Mouse (Mus musculus) inflammation-experienced regulatory T-cells, adult 16 weeks (primary cell): ENCODE data around the gene Ppp1r14b. TPM values are rescaled to one million over a fixed set of nuclear protein-coding genes. Genes with fewer than 3 reads are reported as not detected.

Source experiments
- polyA plus RNA-seq: library from polyadenylated mRNA; unstranded; fragments of 100-300 nt; shearing (Covaris generic); gene quantifications from one replicate; pipeline ENCODE4 v1.2.1, GENCODE M21; 2017

Gene Ppp1r14b
- 32.1 TPM for polyA plus RNA-seq

DNA sequence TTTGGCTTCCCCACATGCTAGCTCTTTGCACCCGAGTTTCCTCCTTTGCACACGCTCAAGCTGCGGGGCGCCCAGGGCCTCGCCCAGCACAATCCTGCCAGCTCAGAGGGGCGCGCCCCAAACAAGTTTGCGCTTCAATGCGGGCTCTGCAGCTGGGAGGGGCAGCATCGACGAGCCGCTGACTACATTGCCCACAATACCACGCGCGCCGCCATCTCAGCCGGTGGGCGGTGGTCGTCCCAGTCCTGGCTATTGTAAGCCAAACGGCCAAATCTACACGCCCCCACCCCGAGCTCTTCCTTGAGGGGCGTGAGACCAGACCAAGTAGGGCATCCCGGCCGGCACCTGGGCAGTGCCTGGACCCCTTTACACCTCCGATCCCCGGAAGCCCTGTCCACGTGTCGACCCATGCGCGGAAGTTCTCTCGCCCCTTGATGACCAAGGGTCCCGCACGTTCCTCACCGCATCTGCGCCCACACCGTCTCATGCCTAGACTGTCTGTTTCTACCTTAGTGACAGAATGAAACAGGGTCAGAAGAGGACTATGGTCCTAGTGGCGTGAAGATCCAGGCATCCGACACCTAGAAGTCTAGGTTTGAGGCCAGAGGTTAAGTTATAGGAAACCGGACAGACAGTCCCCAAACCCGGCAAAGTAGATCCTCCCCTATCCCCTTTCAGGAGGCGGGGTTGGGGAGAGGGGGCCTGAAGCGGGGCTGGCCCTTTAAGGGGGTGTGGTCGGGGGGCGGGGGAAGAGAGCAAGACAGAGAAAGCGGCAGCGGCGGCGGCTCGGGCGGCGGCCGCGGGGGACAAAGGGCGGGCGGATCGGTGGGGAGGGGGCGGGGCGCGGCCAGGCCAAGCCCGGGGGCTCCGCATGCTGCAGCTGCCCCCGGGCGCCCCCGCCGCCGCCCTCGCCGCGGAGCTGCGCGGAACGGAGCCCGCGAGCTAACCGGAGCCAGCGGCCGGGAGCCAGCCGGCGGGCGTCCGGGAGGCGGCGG, at the start of gene Ppp1r14b:
Ppp1r14b (plus strand) TSS at position 758 of the 995 bp plus-strand sequence.

DNA sequence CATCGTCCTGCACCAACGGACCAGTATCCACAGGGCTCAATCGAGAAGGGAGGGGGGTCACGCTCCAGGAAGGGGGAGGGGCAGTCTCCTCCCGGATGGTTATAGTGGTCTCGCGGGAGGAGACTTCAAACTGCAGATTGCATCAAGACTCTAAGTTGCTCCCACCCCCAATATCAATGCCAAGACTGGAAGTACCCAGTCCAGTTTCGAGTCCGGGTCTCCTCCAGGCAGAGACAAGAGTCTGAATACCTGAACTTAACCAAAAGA, 49.5 kb upstream of the Ppp1r14b start, which contains the start of gene Catsperz:
Catsperz (minus strand) TSS at position 74 of the 267 bp plus-strand sequence.

DNA sequence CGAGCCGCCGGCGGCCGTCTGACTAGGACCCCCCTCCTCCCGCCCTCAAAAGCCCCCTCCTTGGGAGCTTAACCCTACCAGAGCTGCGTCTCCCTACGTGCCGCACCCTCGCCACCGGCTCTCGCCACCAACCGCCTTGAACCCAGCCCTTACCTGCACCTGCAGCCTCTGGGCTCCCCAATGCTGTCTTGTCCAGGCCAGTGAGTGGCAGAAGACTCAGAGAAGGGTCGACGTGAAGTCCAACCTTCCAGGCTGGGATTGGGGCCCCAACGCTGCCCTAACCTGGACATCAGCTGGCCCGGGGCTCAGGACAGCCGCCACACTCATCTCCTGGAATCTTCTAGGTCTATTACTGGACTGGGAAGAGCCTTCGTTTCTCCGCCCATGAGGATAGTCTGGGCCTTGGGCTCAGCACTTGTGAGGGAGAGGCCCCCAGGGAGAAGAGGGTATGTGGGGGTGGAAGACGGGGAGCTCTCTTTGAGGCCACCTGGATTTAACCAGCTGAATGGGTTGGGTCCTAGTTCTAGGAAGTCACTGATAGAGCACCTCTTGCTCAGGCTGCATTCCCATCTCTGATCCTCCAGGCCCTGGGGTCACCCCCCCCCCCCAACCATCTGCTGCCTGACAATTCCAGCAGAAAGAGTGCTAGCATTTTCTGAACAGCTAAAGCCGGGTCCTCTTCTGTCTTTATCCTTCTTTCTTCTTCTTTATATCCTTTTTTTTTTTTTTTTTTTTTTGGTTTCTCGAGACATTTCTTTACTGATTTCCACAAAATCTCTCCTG, 40.4 kb upstream of the Ppp1r14b start, which contains the start of gene Kcnk4:
Kcnk4 (minus strand) TSS at position 321 of the 783 bp plus-strand sequence.

DNA sequence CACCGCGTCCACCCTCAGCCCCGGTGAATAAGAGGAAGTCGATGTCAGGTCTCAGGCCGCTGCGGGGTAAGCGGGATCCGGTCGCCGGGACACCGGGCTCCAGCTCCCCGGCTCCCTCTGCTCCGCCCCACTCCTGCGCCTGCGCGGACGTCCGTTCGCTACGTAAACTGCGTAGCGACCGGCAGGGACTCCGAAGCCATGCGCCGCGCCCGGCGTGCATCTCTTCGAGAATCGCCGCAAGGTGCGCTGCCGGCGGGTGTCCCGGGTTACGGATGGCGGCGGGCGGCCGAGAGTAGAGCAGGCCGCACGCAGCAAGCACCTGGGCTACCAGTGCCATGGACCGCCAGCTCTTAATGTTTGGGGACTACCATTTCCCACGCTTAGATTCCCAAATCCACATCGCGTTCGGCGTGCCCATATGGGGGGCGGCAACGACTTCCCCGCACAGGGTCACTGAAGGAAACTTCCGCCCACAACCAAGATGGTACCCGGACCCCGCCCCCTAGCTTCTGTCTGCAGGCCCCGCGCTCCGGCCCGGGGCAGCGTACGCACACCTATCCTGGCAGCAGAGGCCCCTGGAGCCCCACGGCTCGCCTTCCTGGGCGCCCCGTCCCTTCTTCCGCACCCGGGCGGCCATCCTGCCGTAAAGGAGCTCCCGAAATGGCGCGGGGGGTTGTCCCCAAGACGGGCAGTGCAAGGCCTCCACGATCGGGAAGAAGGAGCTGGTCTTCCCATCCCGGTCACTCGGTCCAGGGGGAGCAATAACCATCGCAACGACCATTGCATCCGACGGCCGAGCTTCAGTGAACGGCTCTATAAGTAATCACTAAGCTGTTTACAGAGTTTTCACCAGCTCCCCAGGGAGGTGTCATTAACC, 33.2 kb upstream of the Ppp1r14b start, which contains the start of gene Bad:
Bad (plus strand) TSS at position 490 of the 877 bp plus-strand sequence.

DNA sequence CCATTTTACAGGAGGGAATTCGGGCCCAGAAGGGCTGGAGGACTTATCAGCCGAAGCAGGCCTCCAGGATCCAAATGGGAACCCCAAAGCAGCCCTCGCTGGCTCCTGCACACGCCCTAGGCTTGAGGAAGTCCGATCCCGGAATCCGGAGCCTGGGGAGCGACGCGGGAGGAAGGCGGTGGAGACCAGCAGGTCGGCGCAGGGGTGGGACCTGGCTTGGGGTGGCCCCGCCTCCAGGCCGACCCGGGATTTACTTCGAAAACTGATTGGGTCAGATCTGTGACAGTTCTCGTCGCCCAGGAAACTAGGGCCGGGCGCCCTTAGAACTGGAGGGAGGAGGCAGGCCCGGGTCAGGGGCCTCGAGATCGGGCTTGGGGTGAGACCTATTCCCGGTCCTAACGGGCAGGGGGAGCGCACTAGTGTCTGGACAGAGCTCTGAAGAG, 32.5 kb upstream of the Ppp1r14b start, which contains the start of gene Gpr137:
Gpr137 (minus strand) TSS at position 232 of the 443 bp plus-strand sequence.

DNA sequence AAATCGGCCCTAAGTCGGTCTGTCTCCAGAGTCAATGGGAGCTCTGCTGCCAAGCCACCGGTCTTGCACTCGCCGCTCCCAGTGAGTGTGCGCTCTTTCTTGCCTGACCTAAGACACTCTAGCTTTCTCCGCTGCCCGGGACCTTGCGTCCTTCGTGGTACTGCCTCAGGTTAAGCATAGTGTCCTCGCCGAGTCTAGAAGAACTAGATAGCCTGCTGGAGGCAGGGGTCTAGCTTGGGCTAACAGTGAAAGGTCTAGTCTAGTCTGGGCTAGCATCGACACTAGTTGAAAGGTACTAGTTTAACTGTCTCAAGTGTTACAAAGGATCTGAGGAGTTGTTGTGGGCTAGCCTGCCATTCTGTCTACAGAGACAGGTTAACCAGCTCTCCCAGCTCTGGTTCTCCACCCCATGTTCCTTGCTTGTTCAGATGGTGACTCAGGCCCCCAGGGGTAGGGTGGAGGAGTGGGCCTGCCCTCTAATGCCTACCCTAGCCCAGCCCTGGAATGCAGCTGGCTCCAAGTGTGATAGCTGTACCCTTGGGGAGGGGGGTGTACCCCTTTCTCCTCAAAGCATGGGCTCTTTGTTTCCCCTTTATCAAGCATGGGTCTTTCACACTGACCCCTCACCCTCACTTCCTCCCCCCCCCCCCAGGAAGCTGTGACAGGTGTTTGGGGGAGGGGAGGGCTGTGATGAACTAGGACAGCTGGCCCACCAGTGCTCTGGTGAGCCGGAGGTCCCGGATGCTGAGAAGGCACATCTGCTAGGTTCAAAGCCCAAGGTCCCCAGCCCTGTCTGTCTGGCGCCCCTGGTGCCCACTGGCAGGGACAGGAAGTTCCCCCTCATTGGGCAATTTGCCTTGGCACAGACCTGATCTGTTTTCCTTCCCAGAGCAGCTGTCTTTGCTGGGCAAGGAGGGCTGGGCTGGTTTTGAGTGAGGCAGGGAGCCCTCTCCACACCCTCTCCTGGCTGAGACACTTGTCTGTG, 1.1 kb downstream of the Ppp1r14b start, which contains the start of gene Plcb3:
Plcb3 (minus strand) TSS at position 934 of the 985 bp plus-strand sequence.

DNA sequence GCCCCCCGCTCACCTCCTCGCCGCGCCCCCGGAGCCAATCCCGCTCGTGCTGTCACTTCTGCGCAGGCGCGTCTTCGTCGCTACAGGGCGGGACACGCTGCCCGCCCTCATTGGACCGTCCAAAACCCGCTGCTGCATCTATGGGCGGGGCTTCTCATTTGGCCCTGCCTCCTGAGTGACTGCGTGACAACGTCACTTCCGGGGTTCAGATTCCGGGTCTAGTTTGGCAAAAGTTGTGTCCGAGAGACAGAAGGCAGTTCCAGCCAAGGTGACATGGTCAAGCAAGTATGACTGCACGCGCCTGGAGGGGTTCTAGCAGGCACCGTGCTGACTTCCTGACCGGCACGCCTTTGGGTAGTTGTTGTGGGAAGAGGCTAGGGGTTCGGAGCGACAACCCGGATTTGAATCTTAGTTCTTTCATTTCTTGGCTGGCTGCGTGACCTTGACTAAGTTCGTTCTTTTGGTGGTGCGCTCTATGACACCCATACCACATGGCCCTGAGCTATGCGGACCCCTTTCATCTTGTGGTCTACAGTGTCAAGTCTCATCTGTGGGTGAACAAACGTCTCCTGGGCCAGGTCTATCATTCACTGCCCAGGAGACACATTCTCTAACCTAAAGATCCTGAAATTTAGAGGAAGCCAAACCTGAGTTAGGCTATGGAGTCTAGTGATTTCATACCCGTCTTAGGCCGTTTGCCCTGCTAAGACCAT, 5.8 kb downstream of the Ppp1r14b start, which contains the start of gene Fkbp2:
Fkbp2 (minus strand) TSS at position 121 of the 713 bp plus-strand sequence.

DNA sequence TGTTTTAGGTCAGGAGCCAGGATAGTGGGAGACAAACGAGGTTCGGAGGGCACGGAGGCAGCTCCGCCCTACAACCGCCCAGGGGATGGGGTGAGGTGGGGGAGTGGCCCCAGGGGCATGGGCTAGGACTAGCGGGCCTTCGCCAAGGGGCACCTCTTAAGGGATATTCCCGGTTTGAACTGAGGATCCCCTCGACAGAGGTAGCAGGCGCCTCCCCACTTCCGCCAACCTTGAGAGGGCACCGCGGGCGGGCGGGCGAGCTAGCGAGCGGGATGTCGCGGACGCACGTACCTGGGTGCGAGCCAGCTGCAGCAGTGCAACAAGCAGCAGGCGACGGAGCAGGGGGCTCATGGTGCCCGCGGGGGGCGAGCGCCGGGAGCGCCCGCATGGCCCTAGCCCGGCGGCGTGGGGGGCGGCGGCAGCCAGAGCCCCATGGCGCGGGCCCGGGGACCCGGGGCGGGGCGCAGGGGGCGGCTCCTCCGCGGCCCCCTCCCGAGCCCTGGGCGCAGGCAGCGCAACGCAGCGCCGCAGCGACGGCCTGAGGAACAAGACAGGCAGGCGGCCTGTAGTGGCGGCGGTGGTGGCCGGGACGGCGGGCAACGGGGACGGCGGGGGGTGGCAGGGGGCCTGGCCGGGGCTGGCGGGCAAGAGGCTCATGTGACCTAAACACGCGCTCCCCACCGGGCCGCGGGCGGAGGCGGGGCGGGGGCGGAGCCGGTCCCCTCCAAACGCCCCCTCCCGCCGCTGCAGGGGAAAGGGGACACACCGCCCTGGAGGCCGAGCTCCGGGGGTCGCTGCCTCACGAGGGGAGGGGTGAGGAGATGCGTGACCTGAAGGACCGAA, 12.5 kb downstream of the Ppp1r14b start, which contains the start of gene Vegfb:
Vegfb (minus strand) TSS at position 591 of the 843 bp plus-strand sequence.

DNA sequence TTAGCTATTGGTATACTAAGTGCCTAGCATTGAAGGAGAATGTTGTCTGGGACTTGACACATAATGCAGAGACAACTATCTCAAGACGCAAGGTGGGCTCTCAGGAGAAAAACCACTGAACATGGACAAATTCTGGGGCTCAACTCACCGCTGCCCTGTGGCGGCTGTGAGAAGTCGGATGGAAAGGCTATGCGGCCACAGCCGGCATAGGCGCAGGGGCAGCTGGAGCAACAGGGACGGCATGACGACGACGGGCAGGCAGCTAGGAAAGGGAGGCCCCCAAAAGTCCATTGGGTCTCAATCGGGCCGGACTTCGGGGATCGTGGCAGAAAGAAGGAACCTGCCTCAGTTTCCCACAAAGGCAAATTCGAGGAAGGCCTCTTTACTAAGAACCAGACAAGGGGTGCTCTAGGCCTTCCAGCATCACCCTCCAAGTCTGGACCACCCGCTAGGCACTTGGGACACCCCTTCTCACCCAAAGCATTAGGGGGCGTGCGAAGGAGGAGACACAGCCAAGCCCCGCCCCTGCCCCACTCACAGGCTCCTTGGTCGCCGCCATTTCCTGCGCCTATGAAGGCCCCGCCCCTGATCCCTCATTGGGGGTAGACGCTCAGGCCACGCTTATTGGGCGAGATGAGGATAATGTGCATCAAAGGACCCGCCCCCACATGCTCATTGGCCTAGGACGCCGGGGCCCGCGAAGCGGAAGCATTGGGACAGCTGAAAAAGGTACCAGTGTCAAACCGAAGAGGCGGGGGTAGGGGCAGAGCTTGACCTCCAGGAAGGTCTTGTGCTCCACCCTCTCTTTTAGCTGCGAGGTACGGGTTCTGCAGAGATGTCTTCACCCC, 17.5 kb downstream of the Ppp1r14b start, which contains the start of gene Dnajc4:
Dnajc4 (minus strand) TSS at position 562 of the 848 bp plus-strand sequence.

DNA sequence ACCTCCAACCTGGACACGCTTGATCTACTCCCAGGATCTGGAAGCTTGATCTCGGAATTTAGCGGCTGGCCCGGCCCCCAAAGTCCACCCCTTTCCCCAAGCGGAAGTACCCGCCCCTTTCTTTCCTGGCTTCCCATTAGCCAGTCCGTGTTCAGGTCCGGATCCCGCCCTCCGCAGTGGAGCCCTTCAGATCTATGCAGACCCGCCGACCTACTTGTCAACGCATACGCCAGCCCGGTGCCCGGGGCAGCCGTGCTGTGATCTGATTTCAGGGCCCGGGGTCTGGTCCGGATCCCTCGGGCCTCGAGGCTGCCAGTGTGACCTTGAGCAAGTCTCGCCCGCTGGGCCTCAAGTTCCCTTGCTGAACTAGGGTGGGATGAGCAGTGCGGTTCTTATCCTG, 21.2 kb downstream of the Ppp1r14b start, which contains the start of the genes Nudt22 and Trpt1:
Nudt22 (minus strand) TSS at position 112 of the 400 bp plus-strand sequence.
Trpt1 (plus strand) TSS at position 126 of the 400 bp plus-strand sequence.

DNA sequence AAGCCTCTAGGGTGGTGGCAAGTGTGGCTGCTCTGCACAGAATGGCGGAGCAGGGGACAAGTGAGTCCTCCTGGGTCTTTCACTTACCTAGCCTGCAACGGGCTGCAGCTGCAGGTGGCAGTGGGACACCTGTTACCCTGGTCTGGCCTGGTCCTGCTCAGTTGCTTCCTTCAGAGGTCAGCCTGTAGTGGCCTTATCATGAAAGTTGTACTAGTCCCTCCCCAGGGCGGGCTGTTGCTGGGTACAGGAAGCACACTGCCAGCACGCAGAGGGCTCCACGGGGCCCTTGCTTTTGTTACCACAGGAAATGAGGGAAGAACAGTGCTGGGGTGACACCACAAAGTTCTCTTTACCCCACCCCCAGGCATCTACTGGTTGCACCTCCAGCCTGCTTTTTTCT, 44.4 kb downstream of the Ppp1r14b start, which contains the start of gene Fermt3:
Fermt3 (minus strand) TSS at position 279 of the 400 bp plus-strand sequence.

Other genes with a start within 250 kb of the Ppp1r14b start
- 53.0 TPM for gene Rps6ka4, start 134.3 kb upstream of the Ppp1r14b start, polyA plus RNA-seq
- gene Ccdc88b, start 116.8 kb upstream of the Ppp1r14b start, polyA plus RNA-seq, result 68.9 TPM
- 181 TPM for gene Trmt112, start 65.3 kb upstream of the Ppp1r14b start, polyA plus RNA-seq
- 258 TPM for gene Prdx5, start 64.9 kb upstream of the Ppp1r14b start, polyA plus RNA-seq
- gene Esrra, start 53.2 kb upstream of the Ppp1r14b start, polyA plus RNA-seq, result 9.0 TPM
- gene Catsperz, start 49.6 kb upstream of the Ppp1r14b start, polyA plus RNA-seq, result not detected
- not detected for gene Kcnk4, start 40.5 kb upstream of the Ppp1r14b start, polyA plus RNA-seq
- 42.3 TPM for gene Bad, start 33.1 kb upstream of the Ppp1r14b start, polyA plus RNA-seq
- gene Gpr137, start 32.5 kb upstream of the Ppp1r14b start, polyA plus RNA-seq, result 18.2 TPM
- gene Plcb3, start 1.5 kb downstream of the Ppp1r14b start, polyA plus RNA-seq, result 15.8 TPM
- gene Fkbp2, start 5.5 kb downstream of the Ppp1r14b start, polyA plus RNA-seq, result 57.9 TPM
- 2.1 TPM for gene Vegfb, start 12.7 kb downstream of the Ppp1r14b start, polyA plus RNA-seq
- gene Dnajc4, start 17.6 kb downstream of the Ppp1r14b start, polyA plus RNA-seq, result 54.6 TPM
- gene Nudt22, start 21.1 kb downstream of the Ppp1r14b start, polyA plus RNA-seq, result 39.3 TPM
- gene Trpt1, start 21.2 kb downstream of the Ppp1r14b start, polyA plus RNA-seq, result 8.9 TPM
- 472 TPM for gene Fermt3, start 44.5 kb downstream of the Ppp1r14b start, polyA plus RNA-seq
- gene Stip1, start 65.0 kb downstream of the Ppp1r14b start, polyA plus RNA-seq, result 205 TPM
- 3.3 TPM for gene Macrod1, start 81.8 kb downstream of the Ppp1r14b start, polyA plus RNA-seq
- gene Flrt1, start 130.8 kb downstream of the Ppp1r14b start, polyA plus RNA-seq, result not detected
- gene Otub1, start 231.3 kb downstream of the Ppp1r14b start, polyA plus RNA-seq, result 80.2 TPM
- gene Cox8a, start 242.6 kb downstream of the Ppp1r14b start, polyA plus RNA-seq, result 485 TPM